Mouse (Mus musculus) embryonic facial prominence, embryonic 13.5 days (tissue): ENCODE data around the gene Tekt1. TPM values are rescaled to one million over a fixed set of nuclear protein-coding genes. Genes with fewer than 3 reads are reported as not detected.
A peak's percentile ranks its signal among the peaks of the same experiment; 100 is the strongest.
"Not testable (repeated sequence)": the region's sequence is repeated elsewhere in the genome, so short reads cannot be mapped to it uniquely, and the experiment has no call there.

Experiments used
- ATAC-seq: fragments of 200-750 bp; cut with Nextera tagmentation; 2 replicates; pipeline ENCODE4 v1.8.0; 2017; ENCODE audit warnings: low read depth; ENCODE audit not compliant: insufficient number of reproducible peaks, insufficient read depth, low FRiP score, low TSS enrichment
- H3K27ac ChIP-seq: fragments of 300-500 bp; sonication (generic); 2 replicates; pipeline ENCODE4 v1.5.1; 2015; ENCODE audit warnings: moderate library complexity, mild to moderate bottlenecking, inconsistent platforms
- H3K27me3 ChIP-seq: fragments of 300-500 bp; sonication (generic); 2 replicates; pipeline ENCODE4 v1.6.1; 2015; ENCODE audit warnings: mild to moderate bottlenecking, inconsistent platforms
- H3K36me3 ChIP-seq: fragments of 300-500 bp; sonication (generic); 2 replicates; pipeline ENCODE4 v1.6.1; 2015; ENCODE audit warnings: mild to moderate bottlenecking, inconsistent platforms
- H3K4me1 ChIP-seq: fragments of 300-500 bp; sonication (generic); 2 replicates; pipeline ENCODE4 v1.6.1; 2015; ENCODE audit warnings: inconsistent platforms
- H3K4me2 ChIP-seq: fragments of 300-500 bp; sonication (generic); 2 replicates; pipeline ENCODE4 v1.6.1; 2015; ENCODE audit warnings: moderate library complexity, mild to moderate bottlenecking, inconsistent platforms
- H3K4me3 ChIP-seq: fragments of 300-500 bp; sonication (generic); 2 replicates; pipeline ENCODE4 v1.5.1; 2015; ENCODE audit warnings: mild to moderate bottlenecking, inconsistent platforms
- H3K9ac ChIP-seq: fragments of 300-500 bp; sonication (generic); 2 replicates; pipeline ENCODE4 v1.6.1; 2015; ENCODE audit warnings: mild to moderate bottlenecking, inconsistent platforms
- H3K9me3 ChIP-seq: fragments of 300-500 bp; sonication (generic); 2 replicates; pipeline ENCODE4 v1.6.1; 2016; ENCODE audit warnings: inconsistent platforms
- WGBS: fragments of 180-500 bp; shearing (Covaris S2); methylation state at CpG from one replicate; pipeline ENCODE4 v1.1.7; 2015; ENCODE audit warnings: mixed read lengths; 5-methylcytosine and 5-hydroxymethylcytosine counted together
- polyA plus RNA-seq: library from polyadenylated mRNA; unstranded; fragments of >200 nt; fragmentation: Nextera tagmentation; extraction: Ambion mirVana; gene quantifications from 2 replicates; pipeline ENCODE4 v1.2.1, GENCODE M21; 2015

Tekt1 gene
- polyA plus RNA-seq, 1 experiment from 2014 or later, result 3.1 TPM

GRCm38 (mm10) chr11:72361385-72362346, 576 bp downstream of the Tekt1 start:
- Histone ChIP-seq H3K4me2 (peak overlapping the region; percentile 84), H3K36me3 (no peaks in the 10 kb centered on the region), H3K4me1 (peaks cover 12% of the 10 kb centered on the region), H3K9ac (peak overlapping the region; percentile 69), H3K9me3 (no peaks in the 10 kb centered on the region), H3K27me3 (no peaks in the 10 kb centered on the region), H3K27ac (0 out of 2 replicates have a peak overlapping the region, but pooled peaks have one; percentile 0), H3K4me3 (peak overlapping the region; percentile 48)
- WGBS, result 8% methylated on average over 42 of the region's 42 CpGs
- ATAC-seq, result peak; percentile 56; the same call in 1 of the 2 replicates

- Histone ChIP-seq H3K9ac (no peak overlapping the region), H3K36me3 (no peaks in the 10 kb centered on the region), H3K27me3 (no peaks in the 10 kb centered on the region), H3K27ac (no peak overlapping the region), H3K4me1 (peaks cover 11% of the 10 kb centered on the region), H3K4me3 (peak overlapping the region; percentile 20), H3K4me2 (peak overlapping the region; percentile 51), H3K9me3 (no peaks in the 10 kb centered on the region)
- WGBS, result 15% methylated on average over 20 of the region's 20 CpGs
- no peak; the same call in 1 of the 2 replicates for ATAC-seq
These were observed 7.1 kb downstream of the Tekt1 start for GRCm38 (mm10) chr11:72354971-72355728.

GRCm38 (mm10) chr11:72353186-72353585, 9.1 kb downstream of the Tekt1 start:
- ATAC-seq, result no peak
- Histone ChIP-seq H3K27ac (no peak overlapping the region), H3K4me3 (no peak overlapping the region), H3K27me3 (no peaks in the 10 kb centered on the region), H3K9ac (no peak overlapping the region), H3K4me1 (peaks cover 22% of the 10 kb centered on the region), H3K4me2 (no peak overlapping the region), H3K9me3 (no peaks in the 10 kb centered on the region), H3K36me3 (no peaks in the 10 kb centered on the region)
- 72% methylated on average over 3 of the region's 3 CpGs for WGBS

- H3K4me3 ChIP-seq, result no peak overlapping the region
- H3K27me3 ChIP-seq, result no peaks in the 10 kb centered on the region
- H3K9ac ChIP-seq, result no peak overlapping the region
- H3K4me1 ChIP-seq, result peaks cover 22% of the 10 kb centered on the region
- ATAC-seq, result no peak
- H3K9me3 ChIP-seq, result no peaks in the 10 kb centered on the region
- 78% methylated on average over 1 of the region's 1 CpGs for WGBS
- H3K36me3 ChIP-seq, result no peaks in the 10 kb centered on the region
- no peak overlapping the region for H3K27ac ChIP-seq
- no peak overlapping the region for H3K4me2 ChIP-seq
These were observed 10.0 kb downstream of the Tekt1 start for GRCm38 (mm10) chr11:72352272-72352671.

GRCm38 (mm10) chr11:72349652-72350051, 12.6 kb downstream of the Tekt1 start:
- ATAC-seq, result no peak
- no peak overlapping the region for H3K27ac ChIP-seq
- H3K27me3 ChIP-seq, result no peaks in the 10 kb centered on the region
- H3K4me3 ChIP-seq, result no peak overlapping the region
- H3K4me1 ChIP-seq, result peaks cover 17% of the 10 kb centered on the region
- WGBS, result 57% methylated on average over 4 of the region's 4 CpGs
- H3K36me3 ChIP-seq, result no peaks in the 10 kb centered on the region
- H3K4me2 ChIP-seq, result no peak overlapping the region
- no peak overlapping the region for H3K9ac ChIP-seq
- no peaks in the 10 kb centered on the region for H3K9me3 ChIP-seq

- WGBS, result 45% methylated on average over 8 of the region's 8 CpGs
- Histone ChIP-seq H3K27me3 (no peaks in the 10 kb centered on the region), H3K9me3 (no peaks in the 10 kb centered on the region), H3K27ac (no peak overlapping the region), H3K4me3 (no peak overlapping the region), H3K9ac (no peak overlapping the region), H3K4me2 (peak overlapping the region; percentile 12; the same call in 1 of the 2 replicates), H3K4me1 (peaks cover 17% of the 10 kb centered on the region), H3K36me3 (no peaks in the 10 kb centered on the region)
- no peak for ATAC-seq
These were observed 13.2 kb downstream of the Tekt1 start for GRCm38 (mm10) chr11:72349016-72349415.

- H3K4me3 ChIP-seq, result no peak overlapping the region
- H3K27me3 ChIP-seq, result no peaks in the 10 kb centered on the region
- peaks cover 17% of the 10 kb centered on the region for H3K4me1 ChIP-seq
- no peaks in the 10 kb centered on the region for H3K9me3 ChIP-seq
- 33% methylated on average over 10 of the region's 10 CpGs for WGBS
- H3K9ac ChIP-seq, result no peak overlapping the region
- H3K27ac ChIP-seq, result no peak overlapping the region; the same call in 1 of the 2 replicates
- peak overlapping the region; percentile 12; the same call in 1 of the 2 replicates for H3K4me2 ChIP-seq
- no peaks in the 10 kb centered on the region for H3K36me3 ChIP-seq
- ATAC-seq, result no peak
These were observed 13.7 kb downstream of the Tekt1 start for GRCm38 (mm10) chr11:72348563-72348962.

GRCm38 (mm10) chr11:72344486-72344885, 17.8 kb downstream of the Tekt1 start:
- H3K27me3 ChIP-seq, result no peaks in the 10 kb centered on the region
- H3K4me3 ChIP-seq, result no peak overlapping the region
- no peaks in the 10 kb centered on the region for H3K36me3 ChIP-seq
- no peak for ATAC-seq
- no peaks in the 10 kb centered on the region for H3K9me3 ChIP-seq
- H3K27ac ChIP-seq, result no peak overlapping the region
- 86% methylated on average over 11 of the region's 11 CpGs for WGBS
- no peak overlapping the region for H3K4me2 ChIP-seq
- no peak overlapping the region for H3K9ac ChIP-seq
- H3K4me1 ChIP-seq, result peaks cover 11% of the 10 kb centered on the region

- no peaks in the 10 kb centered on the region for H3K27me3 ChIP-seq
These were observed 18.3 kb downstream of the Tekt1 start for GRCm38 (mm10) chr11:72343904-72344303.

GRCm38 (mm10) chr11:72343238-72343625, 19.0 kb downstream of the Tekt1 start:
- 91% methylated on average over 5 of the region's 5 CpGs for WGBS
- H3K27ac ChIP-seq, ATAC-seq, H3K27me3 ChIP-seq, H3K4me3 ChIP-seq, H3K4me2 ChIP-seq, H3K9me3 ChIP-seq, H3K9ac ChIP-seq, H3K36me3 ChIP-seq: not testable (repeated sequence)
- peaks cover 10% of the 10 kb centered on the region for H3K4me1 ChIP-seq

More at GRCm38 (mm10) chr11:72343904-72344303, 18.3 kb downstream of the Tekt1 start:
- Histone ChIP-seq H3K9ac (no peak overlapping the region), H3K36me3 (no peaks in the 10 kb centered on the region), H3K27ac (no peak overlapping the region), H3K4me3 (no peak overlapping the region), H3K4me1 (peaks cover 10% of the 10 kb centered on the region), H3K4me2 (no peak overlapping the region), H3K9me3 (no peaks in the 10 kb centered on the region)
- no peak for ATAC-seq
- WGBS, result 21% methylated on average over 8 of the region's 8 CpGs

GRCm38 (mm10) chr11:72342549-72343237, 19.5 kb downstream of the Tekt1 start:
- WGBS, result 7% methylated on average over 7 of the region's 7 CpGs
- ATAC-seq, result no peak; the same call in 1 of the 2 replicates
- Histone ChIP-seq H3K9me3 (no peaks in the 10 kb centered on the region), H3K9ac (no peak overlapping the region), H3K4me2 (peak overlapping the region; percentile 36), H3K4me3 (no peak overlapping the region), H3K27me3 (no peaks in the 10 kb centered on the region), H3K36me3 (no peaks in the 10 kb centered on the region), H3K4me1 (peaks cover 14% of the 10 kb centered on the region), H3K27ac (no peak overlapping the region)
